Mouse (Mus musculus) 3134 (cell line): ENCODE data around the gene Mei4.
A peak's percentile ranks its signal among the peaks of the same experiment; 100 is the strongest.

Source experiments
- DNase-seq: peaks from one replicate; pipeline ENCODE4 v3.0.0-alpha.2; 2011; ENCODE audit warnings: low spot score; ENCODE audit not compliant: insufficient read length; ENCODE audit errors: extremely low read depth

Mei4 gene

DNA sequence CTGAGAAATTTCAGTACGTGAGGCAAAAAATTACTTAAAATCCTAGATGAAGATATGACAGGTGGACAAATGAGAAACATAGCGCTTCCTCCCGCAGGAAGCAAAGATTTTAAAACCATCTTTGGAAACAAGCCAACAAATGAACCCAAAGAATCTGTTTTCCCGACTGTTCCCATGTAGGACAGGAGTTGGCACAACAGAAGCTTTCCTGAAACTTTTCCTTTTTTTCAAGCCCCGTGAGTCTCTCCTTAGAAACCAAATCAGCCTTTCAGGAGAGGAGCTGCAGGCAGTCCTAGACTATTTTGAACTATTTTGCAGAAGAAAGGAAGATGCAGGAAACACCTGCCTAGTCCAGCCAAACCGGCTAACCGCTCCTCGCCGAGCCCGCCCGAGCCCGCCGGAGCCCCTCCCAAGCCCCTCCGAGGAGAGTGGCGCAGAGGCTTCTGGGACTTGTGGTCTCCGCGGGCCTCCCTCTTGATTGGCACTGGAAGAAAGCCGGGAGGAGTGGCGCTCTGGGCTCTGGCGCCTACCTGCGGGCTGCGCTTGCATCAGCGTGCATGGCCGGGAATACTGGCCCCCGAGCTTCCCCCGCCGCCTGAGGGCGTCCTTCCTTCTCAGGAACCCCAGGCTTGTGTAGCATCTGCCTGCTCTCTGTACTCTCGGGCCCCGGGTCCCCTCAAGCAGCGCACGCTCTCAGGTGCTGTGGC is at the start of gene Mei4:
Gene Mei4, plus strand, starts transcription at position 490 of the 707 bp plus-strand sequence.
- DNase-seq = peak; percentile 3

DNA sequence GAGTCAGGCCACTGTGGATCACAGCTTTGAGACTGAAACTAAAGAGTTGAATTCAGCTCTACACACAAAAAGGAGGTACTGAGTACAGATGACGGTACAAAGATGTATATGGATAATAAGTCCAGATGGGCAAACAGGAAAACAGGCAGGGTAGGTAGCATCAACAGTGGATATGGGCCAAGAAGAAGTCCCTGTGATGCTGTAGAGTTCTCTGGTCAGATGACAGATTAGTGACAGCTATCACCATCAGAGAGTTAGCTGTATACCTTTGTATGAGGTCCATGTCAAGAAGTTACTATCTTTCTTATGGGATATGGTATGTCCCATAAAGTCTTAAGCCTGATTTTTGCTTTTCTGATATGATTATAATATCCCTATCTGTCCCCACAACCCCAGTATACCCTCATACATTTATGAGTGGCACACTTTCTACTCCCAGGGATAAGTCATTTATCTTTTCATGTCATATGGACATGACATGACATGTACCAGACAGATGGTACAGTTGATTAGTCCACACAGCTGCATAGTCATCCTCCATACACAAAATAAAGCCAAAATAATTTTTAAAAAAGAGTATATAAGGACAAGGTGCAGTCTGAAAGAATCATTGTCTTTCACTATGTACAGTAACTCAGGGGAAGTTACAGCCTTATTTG is 43.6 kb upstream of the Mei4 start:
- no peak for DNase-seq

DNA sequence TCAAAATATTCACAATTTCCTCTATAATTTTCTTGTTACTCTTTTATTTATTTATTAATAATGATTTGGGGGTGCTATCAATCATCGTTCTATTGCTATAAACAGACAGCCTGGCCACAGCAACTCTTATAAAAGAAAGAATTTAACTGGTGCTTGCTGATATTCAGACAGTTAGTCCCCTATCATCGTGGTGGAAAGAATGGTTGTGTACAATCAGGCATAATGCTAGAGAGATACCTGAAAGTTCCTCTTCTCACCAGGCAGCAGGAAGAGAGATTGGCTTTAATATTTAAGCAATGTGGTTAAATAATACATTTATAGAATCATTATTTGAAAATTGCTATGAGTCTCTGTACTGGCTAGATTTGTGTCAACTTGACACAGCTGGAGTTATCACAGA is 35.9 kb upstream of the Mei4 start:
- DNase-seq = no peak

DNA sequence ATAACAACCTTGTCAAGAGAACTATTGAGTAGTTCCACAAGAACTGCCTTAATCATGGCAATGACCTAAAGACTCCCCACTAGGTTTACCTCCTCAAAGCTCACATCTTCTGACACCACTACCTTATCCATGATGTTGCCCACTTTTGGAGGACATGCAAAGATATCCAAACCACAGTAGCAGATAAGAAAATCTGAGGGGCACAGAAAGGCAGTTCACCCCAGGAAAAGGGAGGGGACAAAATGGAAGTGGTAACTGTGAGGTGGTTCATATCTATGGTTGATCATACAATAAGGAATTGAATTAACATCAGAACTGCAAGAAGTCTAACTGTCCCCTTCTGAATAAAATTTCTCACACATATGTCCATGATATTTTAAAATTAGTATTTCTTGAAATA is 29.4 kb upstream of the Mei4 start:
- DNase-seq = no peak

DNA sequence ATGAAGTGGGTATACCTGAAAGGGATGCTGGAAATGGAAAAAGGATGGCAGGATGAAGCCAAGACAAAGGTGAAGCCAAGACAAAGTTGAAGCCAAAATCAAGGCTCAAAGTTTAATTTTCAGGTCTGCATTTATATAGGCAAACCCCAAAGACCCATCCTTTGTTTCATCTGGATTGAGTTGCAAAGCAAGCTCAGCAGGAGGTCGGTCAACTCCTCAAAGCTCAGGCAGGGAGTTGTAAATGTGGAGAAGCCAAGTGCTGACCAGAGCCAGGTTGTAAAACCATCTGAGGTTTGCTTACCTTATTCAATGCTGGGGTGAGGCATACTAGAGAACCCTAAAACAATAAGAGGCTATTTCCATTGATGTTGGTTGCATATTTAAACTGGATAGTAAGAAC is 4.6 kb upstream of the Mei4 start:
- no peak for DNase-seq

DNA sequence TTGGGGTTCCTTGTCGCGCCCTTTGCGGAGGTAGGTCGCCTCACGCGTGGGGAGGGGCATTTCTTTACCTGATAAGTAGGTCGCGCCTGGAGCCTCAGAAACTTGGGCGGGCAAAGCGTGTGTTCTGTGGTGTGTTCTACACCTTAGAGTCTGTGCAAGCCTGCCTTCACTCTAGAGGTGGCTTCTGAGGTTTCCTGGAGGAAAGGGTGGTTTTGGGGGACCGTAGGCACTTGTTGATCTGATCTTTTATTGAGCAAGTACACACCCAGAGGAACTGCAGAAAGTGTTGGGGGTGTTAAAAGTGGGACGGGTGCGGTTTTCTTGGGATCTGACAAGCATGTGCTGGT is 391 bp downstream of the Mei4 start:
- no peak for DNase-seq

DNA sequence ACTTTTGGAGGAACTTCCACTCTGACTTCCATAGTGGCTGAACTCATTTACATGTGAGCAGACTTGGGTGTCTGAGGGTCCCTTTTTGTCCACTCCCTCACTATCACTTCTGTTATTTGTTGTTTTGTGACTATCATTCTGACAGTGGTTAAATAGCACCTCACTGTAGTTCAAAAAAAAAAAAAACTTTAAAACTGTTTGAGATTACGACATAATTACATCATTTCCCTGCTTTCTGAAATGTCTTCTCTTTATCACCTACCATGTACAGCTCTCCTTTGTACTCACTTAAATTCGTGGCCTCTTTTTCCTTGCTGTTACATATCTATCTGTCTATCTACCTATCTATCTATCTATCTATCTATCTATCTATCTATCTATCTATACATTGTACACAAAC is 2.6 kb downstream of the Mei4 start:
- no peak for DNase-seq

DNA sequence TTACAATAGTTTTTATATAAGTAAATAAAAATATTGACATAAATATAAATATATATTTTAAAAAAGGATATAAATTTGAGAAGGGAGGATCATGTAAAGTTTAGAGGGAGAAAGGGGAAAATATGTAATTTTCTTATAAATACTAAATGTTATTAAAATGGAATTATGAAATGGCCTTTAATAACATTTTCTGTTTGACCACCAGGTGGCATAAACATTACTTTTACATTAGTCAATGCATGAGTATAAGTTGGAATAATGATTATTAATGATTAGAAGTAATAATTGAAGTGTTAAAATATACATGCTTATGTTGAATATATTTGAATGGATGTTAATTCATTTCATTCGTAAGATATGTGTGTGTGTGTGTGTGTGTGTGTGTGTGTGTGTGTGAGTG is 58.0 kb downstream of the Mei4 start:
- DNase-seq = no peak

DNA sequence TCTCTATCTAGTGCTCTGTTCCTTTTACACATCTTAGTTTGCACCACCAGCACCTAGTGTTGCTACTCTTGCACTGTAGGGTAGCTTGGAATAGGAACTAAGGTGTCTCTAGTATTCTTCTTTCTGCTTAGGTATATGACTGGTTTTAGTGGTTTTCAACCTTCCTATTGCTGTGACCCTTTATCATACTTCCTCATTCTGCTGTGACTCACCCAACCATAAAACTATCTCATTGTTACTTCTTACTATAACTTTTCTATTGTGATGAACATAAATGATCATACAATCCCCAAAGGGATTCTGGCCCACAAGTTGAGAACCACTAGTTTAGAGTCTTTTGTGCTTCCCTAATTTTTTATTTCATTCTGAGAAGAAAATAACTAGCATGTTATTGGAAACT is 61.3 kb downstream of the Mei4 start:
- no peak for DNase-seq

DNA sequence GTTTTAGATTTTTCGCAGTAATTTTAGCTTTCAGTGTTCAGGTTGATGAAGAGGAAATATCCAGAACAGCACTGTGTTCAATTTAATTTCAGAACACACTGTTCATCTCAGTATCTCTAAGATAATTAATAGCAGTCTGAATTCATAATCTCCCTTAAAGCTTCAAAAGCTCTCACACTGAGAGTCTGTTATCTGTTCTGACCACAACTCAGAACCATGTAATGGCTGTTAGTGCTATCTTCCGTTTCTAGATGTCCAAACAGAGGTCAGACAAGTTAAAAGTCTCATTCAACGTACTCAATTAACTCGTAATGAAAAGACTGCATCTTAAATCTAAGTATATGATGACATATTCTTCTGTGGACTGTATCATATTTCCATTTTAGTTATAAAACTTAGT is 77.1 kb downstream of the Mei4 start:
- no peak for DNase-seq

DNA sequence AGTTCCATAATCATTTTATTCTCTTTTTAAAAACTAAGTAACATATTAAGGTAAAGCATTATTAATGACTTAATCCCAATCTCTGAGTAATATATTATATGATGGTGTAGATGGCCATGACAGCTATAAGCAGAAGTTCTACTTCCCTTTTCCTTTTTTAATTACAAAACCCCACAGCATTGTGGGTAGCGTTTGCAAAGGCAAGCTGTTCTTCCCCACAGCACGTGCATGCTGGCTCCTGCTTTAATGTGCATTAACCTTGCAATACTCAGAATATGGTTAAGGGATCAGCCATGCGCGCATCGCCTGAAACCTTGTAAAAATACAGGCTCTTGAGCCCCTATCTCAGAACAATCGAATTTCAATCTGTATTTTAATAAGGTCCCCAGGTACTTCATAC is 82.2 kb downstream of the Mei4 start:
- DNase-seq = no peak

DNA sequence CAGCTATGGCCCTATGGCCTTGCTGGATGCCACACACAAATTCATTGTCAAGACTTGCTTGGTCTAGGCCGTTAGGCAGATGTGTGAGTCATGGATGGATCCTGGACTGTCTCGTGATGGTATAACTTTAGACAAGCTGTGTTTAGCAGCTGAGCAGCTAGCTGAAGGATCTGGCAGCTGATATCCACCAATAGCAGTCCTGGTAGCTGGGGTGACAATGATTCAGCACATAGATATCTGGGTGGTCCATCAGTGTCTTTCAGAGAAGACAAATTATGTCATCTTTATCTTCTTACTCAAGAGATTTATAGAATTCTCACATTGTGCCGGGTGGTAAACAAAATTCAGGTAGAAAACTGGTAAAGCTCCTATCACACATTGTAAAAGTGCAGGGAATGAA is 93.4 kb downstream of the Mei4 start:
- DNase-seq = no peak

DNA sequence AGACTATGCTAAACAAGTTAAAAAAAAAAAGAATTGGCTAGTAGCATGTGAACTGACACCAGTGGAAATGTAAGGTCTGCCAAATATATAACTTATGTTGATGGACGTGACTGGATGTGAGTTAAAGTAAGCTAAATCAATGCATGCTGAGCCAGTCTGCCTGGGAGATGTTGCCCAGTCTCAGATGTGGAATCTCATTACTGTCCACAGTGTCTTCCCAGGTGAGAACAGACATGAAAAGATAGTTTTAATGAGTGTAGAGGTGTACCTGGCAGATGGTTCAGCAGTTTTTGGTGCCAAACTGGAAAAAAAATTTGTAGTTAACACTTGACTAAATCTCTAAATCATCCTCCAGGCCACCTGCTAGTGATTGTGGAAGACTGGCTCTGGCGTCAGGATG is 94.4 kb downstream of the Mei4 start:
- no peak for DNase-seq

DNA sequence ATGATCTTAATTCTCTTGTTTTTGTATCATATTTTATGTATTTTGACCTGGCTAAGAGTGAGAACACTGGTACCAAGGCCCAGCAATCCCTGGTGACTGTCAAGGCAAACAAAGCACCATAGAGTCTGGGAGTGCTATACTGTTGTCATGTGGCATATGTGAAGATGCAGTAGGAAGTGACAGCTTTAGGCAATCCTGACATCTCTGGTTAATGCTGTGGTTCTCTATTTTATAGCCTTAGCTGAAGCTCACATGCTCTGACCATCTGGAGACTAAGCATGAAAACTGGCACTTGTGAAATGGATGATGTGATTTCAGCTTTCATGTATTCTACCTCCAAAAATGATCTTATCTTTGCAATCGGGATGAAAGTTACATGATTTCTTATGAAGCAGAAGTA is 103.3 kb downstream of the Mei4 start:
- DNase-seq = no peak

DNA sequence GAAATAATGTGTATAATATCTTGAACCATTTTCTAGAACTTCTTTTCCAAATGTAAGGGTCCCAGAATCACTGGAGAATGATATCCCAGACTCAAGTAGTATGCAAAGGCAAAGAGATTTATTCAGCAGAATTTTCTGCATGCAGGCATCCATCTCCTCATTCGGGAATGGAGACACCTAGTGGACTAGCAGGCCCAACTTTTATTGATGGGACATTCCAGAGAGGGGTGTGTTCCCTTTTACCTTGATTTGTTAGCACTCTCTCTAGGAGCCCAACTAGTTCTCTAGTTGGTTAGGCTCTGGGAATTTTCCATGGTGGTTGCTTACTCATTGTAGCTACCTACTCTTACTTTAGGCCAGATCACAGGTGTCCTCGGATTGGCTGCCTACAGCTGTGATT is 105.5 kb downstream of the Mei4 start:
- DNase-seq = no peak

DNA sequence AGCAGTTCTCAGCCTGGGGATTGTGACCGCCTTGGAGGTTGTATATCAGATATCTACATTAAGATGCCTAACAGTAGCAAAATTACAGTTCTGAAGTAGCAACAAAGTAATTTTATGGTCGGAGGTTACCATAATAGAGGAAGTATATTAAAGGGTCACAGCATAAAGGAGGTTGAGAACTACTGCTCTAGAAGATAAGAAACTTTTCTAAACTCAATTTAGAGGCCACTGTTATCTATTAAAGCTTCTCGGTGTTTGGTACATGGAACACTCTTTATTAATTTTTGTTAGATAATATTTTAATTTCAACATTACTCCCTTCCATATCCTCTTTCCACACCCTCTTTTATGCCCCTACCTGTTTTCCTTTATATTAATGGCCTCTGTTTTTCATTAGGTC is 119.0 kb downstream of the Mei4 start:
- DNase-seq = no peak

DNA sequence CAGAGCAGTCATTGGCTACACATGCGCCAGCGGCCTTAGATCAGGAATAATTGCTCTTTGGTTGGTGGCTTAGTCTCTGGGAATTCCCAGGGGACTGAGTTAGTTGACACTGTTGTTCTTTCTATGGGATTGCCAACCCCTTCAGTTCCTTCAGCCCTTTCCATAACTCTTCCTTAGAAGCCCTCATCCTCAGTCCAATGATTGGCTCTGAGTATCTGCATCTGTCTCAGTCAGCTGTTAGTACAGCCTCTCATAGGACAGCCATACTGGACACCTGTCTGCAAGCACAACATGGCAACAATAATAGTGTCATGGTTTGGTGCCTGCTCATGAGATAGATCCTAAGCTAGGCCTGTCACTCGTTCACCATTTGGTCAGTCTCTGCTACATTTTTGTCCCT is 149.5 kb downstream of the Mei4 start:
- DNase-seq = no peak

DNA sequence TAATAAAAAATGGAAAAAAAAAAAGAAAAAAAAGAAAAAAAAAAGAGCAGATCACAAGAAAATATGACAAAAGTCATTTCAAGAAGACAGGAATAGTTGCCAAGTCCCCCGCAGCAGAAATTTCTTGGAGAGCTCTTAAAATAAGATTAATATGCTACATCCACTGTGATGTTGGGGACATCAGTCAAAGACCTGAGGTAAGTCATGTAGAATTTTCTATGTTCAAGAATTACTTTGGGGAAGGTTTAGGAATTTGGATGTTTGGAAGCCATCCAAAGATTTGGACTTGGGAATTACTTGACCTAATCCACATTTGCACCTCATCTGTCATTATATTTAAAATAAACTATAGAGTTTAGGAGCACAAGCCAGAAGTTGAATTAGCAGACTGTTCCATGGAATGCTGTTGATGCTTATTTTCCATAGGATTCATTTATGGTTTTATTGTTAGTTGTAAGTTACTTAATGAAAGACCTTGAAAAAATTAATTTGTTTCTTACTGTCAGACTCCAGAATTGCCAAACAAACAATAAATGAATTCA is 179.1 kb downstream of the Mei4 start:
- no peak for DNase-seq

DNA sequence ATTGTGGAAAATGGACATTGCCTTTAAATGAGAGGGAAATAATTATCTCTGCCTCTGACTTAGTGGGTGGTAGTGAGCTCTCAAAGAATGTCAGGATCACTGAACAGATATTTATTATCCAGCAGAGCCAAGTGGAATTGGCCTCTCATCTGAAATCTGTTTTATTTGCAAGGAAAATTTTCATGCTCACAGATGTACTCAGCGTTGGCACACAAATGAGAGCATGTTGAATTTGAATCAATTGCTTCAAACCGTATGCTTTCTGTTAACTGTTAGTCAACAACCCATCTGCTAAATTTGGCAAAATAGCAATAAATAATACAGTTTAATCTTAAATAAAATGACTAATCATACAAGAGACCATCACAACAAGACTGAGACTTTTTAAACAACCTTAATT is 181.0 kb downstream of the Mei4 start:
- no peak for DNase-seq

DNA sequence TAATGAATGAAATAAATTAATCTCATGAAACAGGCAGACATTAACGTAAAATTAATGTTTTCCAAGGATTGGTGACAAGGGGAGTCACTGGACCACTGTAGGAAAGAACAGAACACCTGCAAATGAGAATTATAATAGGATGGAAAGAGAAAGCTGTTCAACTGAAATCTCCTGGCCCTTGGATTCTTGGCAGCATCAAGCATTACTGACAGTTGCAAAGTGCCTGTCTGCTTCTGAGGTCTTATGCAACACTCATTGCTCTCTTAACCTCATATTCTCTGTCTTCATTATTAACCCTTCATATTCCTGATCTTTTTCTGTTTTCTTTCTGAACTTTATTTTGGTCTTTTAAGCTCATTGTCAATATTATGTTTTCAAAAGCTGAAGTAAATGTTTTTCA is 210.4 kb downstream of the Mei4 start:
- no peak for DNase-seq

DNA sequence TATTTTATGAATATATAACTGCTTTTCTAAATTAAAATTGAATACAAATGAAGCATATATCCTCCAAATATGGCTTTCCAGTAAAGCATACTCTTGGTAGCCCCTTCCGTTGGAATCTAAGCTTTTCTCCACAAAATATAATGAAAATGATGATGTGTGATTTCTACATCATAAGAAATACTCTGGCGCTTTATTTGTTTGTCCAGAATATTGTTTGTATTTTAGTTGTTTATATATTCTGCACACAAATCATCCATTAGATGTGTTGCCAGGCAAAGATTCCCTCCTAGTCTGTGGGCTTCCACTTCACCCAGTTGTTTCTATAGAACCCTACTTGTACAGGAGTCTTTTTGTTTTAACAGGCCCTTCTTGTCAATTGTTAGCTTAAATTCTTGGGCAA is 211.8 kb downstream of the Mei4 start:
- DNase-seq = no peak

DNA sequence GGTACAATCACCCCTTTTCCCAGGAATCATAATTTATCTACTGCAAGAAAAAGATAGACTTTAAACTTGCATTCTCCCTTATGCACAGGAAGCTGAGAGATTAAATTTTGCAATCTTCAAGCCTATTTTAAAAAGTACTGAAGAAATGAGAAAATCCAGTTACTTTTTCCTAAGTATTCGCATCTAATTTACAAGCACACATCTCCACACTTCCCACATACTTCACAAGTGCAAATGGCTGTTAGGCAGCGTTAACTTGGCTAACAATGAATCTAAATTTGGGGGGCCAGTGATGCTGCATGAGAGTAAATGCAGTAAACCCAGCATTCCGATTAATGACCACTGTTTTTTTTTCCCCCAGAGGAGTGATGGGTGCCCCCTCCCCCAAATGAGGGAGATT is 232.9 kb downstream of the Mei4 start:
- no peak for DNase-seq

DNA sequence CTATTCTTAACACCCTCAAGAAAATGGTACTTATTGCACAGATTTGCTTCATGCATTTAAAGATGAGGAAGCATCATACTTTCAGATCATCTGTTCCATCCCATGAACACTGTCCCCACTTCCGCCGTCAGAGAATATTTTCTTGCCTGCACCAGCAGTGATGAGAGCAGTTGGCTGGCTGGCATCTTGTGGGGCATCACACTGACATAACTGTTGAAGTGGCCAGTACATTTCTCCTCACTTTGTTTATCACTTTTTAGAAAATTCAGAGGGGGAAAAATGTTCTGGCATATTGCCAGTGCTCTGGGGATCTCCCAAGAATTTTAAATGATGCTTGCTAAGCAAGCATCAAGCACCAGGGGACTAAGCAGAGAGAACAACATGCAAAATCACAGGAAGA is 251.4 kb downstream of the Mei4 start:
- DNase-seq = no peak
